Mouse (Mus musculus) neural tube, embryonic 14.5 days (tissue): Measurements from ENCODE around the gene BC030499. TPM values are rescaled to one million over a fixed set of nuclear protein-coding genes. Genes with fewer than 3 reads are reported as not detected.

Experiments used
- ATAC-seq: fragments of 200-750 bp; cut with Nextera tagmentation; 2 replicates; pipeline ENCODE4 v1.8.0; 2017; ENCODE audit warnings: low read depth, mild to moderate bottlenecking, moderate TSS enrichment, moderate library complexity
- H3K27ac ChIP-seq: fragments of 300-500 bp; sonication (generic); 2 replicates; pipeline ENCODE4 v1.5.1; 2014; ENCODE audit warnings: low read depth, mild to moderate bottlenecking, control low read depth, low read length, moderate library complexity, mixed read lengths
- H3K27me3 ChIP-seq: fragments of 300-500 bp; sonication (generic); 2 replicates; pipeline ENCODE4 v1.6.1; 2014; ENCODE audit warnings: low read length; ENCODE audit not compliant: control insufficient read depth, insufficient read depth
- H3K36me3 ChIP-seq: fragments of 300-500 bp; sonication (generic); 2 replicates; pipeline ENCODE4 v1.6.1; 2014; ENCODE audit warnings: low read length, mixed read lengths; ENCODE audit not compliant: control insufficient read depth, insufficient read depth
- H3K4me1 ChIP-seq: fragments of 300-500 bp; sonication (generic); 2 replicates; pipeline ENCODE4 v1.6.1; 2014; ENCODE audit warnings: low read length; ENCODE audit not compliant: control insufficient read depth, insufficient read depth
- H3K4me2 ChIP-seq: fragments of 300-500 bp; sonication (generic); 2 replicates; pipeline ENCODE4 v1.6.1; 2014; ENCODE audit warnings: mild to moderate bottlenecking, low read depth, low read length, control low read depth
- H3K4me3 ChIP-seq: fragments of 300-500 bp; sonication (generic); 2 replicates; pipeline ENCODE4 v1.5.1; 2014; ENCODE audit warnings: low read depth, low read length, control low read depth, mixed read lengths
- H3K9ac ChIP-seq: fragments of 300-500 bp; sonication (generic); replicated peaks from 2 replicates; pipeline ENCODE4 v1.6.1; 2014; ENCODE audit warnings: low read depth, mild to moderate bottlenecking, control low read depth, low read length, mixed read lengths
- H3K9me3 ChIP-seq: fragments of 300-500 bp; sonication (generic); 2 replicates; pipeline ENCODE4 v1.6.1; 2016; ENCODE audit warnings: low read length; ENCODE audit not compliant: control insufficient read depth
- WGBS: fragments of 180-500 bp; shearing (Covaris S2); extraction: QIAGEN DNeasy Blood & Tissue Kit; methylation state at CpG from one replicate; pipeline ENCODE4 v1.1.7; 2014; 5-methylcytosine and 5-hydroxymethylcytosine counted together
- polyA plus RNA-seq: library from polyadenylated mRNA; unstranded; fragments of >200 nt; fragmentation: Nextera tagmentation; extraction: Ambion mirVana; gene quantifications from 2 replicates; pipeline ENCODE4 v1.2.1, GENCODE M21; 2014

The BC030499 gene
- polyA plus RNA-seq, 1 experiment from 2014 or later, result 0.08 TPM

DNA sequence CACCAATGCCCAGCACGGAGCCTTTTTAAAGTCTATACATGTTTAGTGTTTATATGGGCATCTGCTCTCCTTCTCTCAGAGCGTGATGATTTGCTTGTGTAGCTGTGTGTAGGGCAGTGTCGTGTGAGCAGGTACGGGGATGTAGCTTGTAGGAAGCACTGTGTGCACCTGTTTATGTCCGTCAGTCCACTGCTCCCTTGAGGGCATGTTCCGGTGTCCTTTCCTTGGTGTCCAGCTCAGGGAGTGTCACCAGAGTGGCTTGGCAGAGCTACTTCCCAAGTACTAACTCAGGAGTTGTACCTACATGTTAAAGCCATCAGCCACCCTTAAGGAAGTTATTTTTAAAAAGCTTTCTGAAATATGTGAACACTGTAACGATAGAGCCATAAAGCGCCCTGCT is 46.4 kb downstream of the BC030499 start:
- Histone ChIP-seq H3K4me2 (no peak overlapping the region), H3K4me3 (no peak overlapping the region), H3K36me3 (peaks cover 27% of the 10 kb centered on the region), H3K9me3 (no peaks in the 10 kb centered on the region), H3K27me3 (no peaks in the 10 kb centered on the region), H3K27ac (no peak overlapping the region), H3K4me1 (no peaks in the 10 kb centered on the region), H3K9ac (no peak overlapping the region)
- no peak for ATAC-seq
- 95% methylated on average over 8 of the region's 8 CpGs for WGBS

DNA sequence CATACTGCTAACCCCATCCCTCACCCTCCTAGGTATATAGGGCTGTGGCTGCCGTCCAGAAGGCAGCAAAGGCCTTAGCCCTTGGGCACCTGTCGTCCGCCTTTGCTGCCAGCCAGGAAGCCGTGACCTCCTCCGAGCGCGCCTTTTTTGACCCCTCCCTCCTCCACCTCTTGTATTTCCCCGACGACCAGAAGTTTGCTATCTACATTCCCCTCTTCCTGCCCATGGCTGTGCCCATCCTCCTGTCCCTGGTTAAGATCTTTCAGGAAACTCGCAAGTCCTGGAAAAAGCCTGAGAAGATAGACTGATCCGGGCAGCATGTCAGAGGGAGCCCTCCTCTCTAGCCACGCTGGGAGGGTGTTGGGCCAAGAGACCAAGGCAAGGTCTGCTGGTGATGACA is 51.1 kb downstream of the BC030499 start:
- Histone ChIP-seq H3K36me3 (peaks cover 22% of the 10 kb centered on the region), H3K27me3 (no peaks in the 10 kb centered on the region), H3K9ac (no peak overlapping the region), H3K9me3 (no peaks in the 10 kb centered on the region), H3K27ac (no peak overlapping the region), H3K4me2 (no peak overlapping the region), H3K4me3 (no peak overlapping the region), H3K4me1 (peaks cover 12% of the 10 kb centered on the region)
- WGBS, result 91% methylated on average over 12 of the region's 12 CpGs
- ATAC-seq, result no peak

DNA sequence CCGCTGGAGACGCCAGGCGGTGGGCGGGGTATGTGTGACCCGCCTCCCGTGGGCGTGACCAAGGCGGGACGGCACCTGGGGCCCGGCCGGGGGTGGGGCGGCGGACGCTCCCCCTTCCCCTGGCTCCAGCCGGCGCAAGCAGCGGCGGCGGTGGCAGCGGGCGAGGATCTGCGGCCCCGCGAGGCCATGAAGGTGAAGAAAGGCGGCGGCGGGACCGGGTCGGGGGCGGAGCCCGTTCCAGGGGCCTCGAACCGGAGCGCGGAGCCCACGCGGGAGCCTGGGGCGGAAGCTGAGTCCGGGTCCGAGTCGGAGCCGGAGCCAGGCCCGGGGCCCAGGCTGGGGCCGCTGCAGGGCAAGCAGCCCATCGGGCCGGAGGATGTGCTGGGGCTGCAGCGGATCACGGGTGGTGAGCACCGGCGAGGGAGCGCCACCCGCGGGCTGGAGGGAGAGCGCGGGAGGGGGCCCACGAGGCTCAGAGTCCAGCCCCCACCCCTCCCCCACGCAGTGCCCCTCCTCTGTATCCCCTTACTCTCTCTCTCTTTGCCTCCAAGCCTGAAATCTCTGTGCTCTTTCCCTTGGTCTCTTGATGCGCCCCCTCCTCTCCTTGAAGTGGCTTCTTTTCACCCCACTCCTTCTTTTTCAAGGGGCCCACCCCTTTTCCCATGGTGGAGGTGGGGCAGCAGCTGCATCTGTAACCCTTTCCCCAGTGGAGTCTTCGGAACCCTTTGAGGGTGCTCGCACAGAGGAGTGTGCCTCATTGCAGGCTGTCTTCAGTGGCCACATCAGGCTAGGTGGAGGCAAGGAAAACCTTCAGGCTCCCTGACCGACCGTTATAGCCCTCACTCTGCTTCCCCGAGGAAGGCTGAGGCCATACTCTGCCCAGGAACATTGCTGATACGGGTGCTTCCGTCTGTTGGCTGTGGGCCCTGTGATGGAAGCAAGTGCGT is 53.0 kb downstream of the BC030499 start, which contains the start of gene Unc119:
Unc119 (plus strand) TSS at position 102 of the 947 bp plus-strand sequence.
- H3K36me3 ChIP-seq, result peaks cover 22% of the 10 kb centered on the region
- 1% methylated on average over 53 of the region's 66 CpGs for WGBS

GRCm38 (mm10) chr11:78344328-78344889 is 53.8 kb downstream of the BC030499 start:
- peak overlapping the region; percentile 94 for H3K9ac ChIP-seq
- H3K4me3 ChIP-seq, result peak overlapping the region; percentile 84
- peak overlapping the region; percentile 84; the same call in 1 of the 2 replicates for H3K27ac ChIP-seq
- H3K27me3 ChIP-seq, result no peaks in the 10 kb centered on the region
- ATAC-seq, result no peak
- no peaks in the 10 kb centered on the region for H3K9me3 ChIP-seq
- peaks cover 15% of the 10 kb centered on the region; the same call in 1 of the 2 replicates for H3K36me3 ChIP-seq
- 89% methylated on average over 6 of the region's 6 CpGs for WGBS
- peak overlapping the region; percentile 70 for H3K4me2 ChIP-seq
- peaks cover 12% of the 10 kb centered on the region for H3K4me1 ChIP-seq

More for the DNA sequence above, 53.0 kb downstream of the BC030499 start, which contains the start of gene Unc119:
- Histone ChIP-seq H3K9me3 (no peaks in the 10 kb centered on the region), H3K4me1 (peaks cover 12% of the 10 kb centered on the region), H3K4me3 (peak within 1 kb of the TSS; percentile 84), H3K27me3 (no peaks in the 10 kb centered on the region), H3K27ac (peak within 1 kb of the TSS; percentile 84), H3K9ac (peak within 1 kb of the TSS; percentile 94), H3K4me2 (peak within 1 kb of the TSS; percentile 70)
- ATAC-seq, result peak; percentile 79

GRCm38 (mm10) chr11:78344890-78345715 is 54.5 kb downstream of the BC030499 start:
- Histone ChIP-seq H3K27ac (no peak overlapping the region), H3K4me2 (peak overlapping the region; percentile 70; the same call in 1 of the 2 replicates), H3K9ac (no peak overlapping the region; the same call in 1 of the 2 replicates), H3K4me1 (peaks cover 12% of the 10 kb centered on the region), H3K9me3 (no peaks in the 10 kb centered on the region), H3K27me3 (no peaks in the 10 kb centered on the region), H3K36me3 (peaks cover 8% of the 10 kb centered on the region; the same call in 1 of the 2 replicates), H3K4me3 (no peak overlapping the region)
- no peak for ATAC-seq
- 66% methylated on average over 8 of the region's 8 CpGs for WGBS

GRCm38 (mm10) chr11:78345801-78346200 is 55.2 kb downstream of the BC030499 start:
- Histone ChIP-seq H3K36me3 (peaks cover 7% of the 10 kb centered on the region; the same call in 1 of the 2 replicates), H3K4me2 (no peak overlapping the region), H3K4me3 (no peak overlapping the region), H3K9ac (no peak overlapping the region), H3K27me3 (no peaks in the 10 kb centered on the region), H3K9me3 (no peaks in the 10 kb centered on the region), H3K4me1 (peaks cover 12% of the 10 kb centered on the region), H3K27ac (no peak overlapping the region)
- ATAC-seq, result no peak
- WGBS, result 89% methylated on average over 7 of the region's 7 CpGs

Other genes starting within 250 kb of the BC030499 start
- gene Eral1, start 210.5 kb upstream of the BC030499 start, polyA plus RNA-seq, result 30.4 and 33.6 TPM in 2 replicates
- gene Fam222b, start 196.2 kb upstream of the BC030499 start, polyA plus RNA-seq, result 29.3 and 35.6 TPM in 2 replicates
- gene Traf4, start 125.3 kb upstream of the BC030499 start, polyA plus RNA-seq, result 56.5 and 77.9 TPM in 2 replicates
- gene Nek8, start 114.2 kb upstream of the BC030499 start, polyA plus RNA-seq, result 3.9 and 6.1 TPM in 2 replicates
- 14.6 and 16.7 TPM in 2 replicates for gene Tlcd1, start 114.1 kb upstream of the BC030499 start, polyA plus RNA-seq
- 906 and 951 TPM in 2 replicates for gene Rpl23a, start 107.3 kb upstream of the BC030499 start, polyA plus RNA-seq
- 61.5 and 63.9 TPM in 2 replicates for gene Rab34, start 102.4 kb upstream of the BC030499 start, polyA plus RNA-seq
- 2.8 and 3.5 TPM in 2 replicates for gene Proca1, start 97.4 kb upstream of the BC030499 start, polyA plus RNA-seq
- 98.1 and 107 TPM in 2 replicates for gene Sdf2, start 45.1 kb upstream of the BC030499 start, polyA plus RNA-seq
- gene Supt6, start 44.9 kb upstream of the BC030499 start, polyA plus RNA-seq, result 22.3 and 32.0 TPM in 2 replicates
- 63.2 and 73.7 TPM in 2 replicates for gene 2610507B11Rik, start 29.1 kb upstream of the BC030499 start, polyA plus RNA-seq
- 3.4 and 3.5 TPM in 2 replicates for gene Spag5, start 10.7 kb downstream of the BC030499 start, polyA plus RNA-seq
- gene Aldoc, start 32.1 kb downstream of the BC030499 start, polyA plus RNA-seq, result 245 and 350 TPM in 2 replicates
- 71.4 and 80.0 TPM in 2 replicates for gene Pigs, start 37.6 kb downstream of the BC030499 start, polyA plus RNA-seq
- 74.8 and 91.5 TPM in 2 replicates for gene Unc119, start 52.6 kb downstream of the BC030499 start, polyA plus RNA-seq
- gene Foxn1, start 95.7 kb downstream of the BC030499 start, polyA plus RNA-seq, result not detected in 2 replicates
- gene Slc13a2, start 131.4 kb downstream of the BC030499 start, polyA plus RNA-seq, result not detected in 2 replicates
- 26.1 and 27.6 TPM in 2 replicates for gene Slc46a1, start 174.9 kb downstream of the BC030499 start, polyA plus RNA-seq
- 54.3 and 56.1 TPM in 2 replicates for gene Sarm1, start 206.9 kb downstream of the BC030499 start, polyA plus RNA-seq
- gene Vtn, start 208.2 kb downstream of the BC030499 start, polyA plus RNA-seq, result 91.3 and 227 TPM in 2 replicates
- gene Sebox, start 212.6 kb downstream of the BC030499 start, polyA plus RNA-seq, result not detected in 2 replicates
- gene Tmem199, start 221.3 kb downstream of the BC030499 start, polyA plus RNA-seq, result 104 and 108 TPM in 2 replicates
- 169 and 191 TPM in 2 replicates for gene Poldip2, start 221.4 kb downstream of the BC030499 start, polyA plus RNA-seq
- 49.3 and 55.0 TPM in 2 replicates for gene Tnfaip1, start 245.5 kb downstream of the BC030499 start, polyA plus RNA-seq
- gene Ift20, start 245.5 kb downstream of the BC030499 start, polyA plus RNA-seq, result 122 and 124 TPM in 2 replicates